Mouse (Mus musculus): ENCODE data around the gene Tnrc6c. TPM values are rescaled to one million over a fixed set of nuclear protein-coding genes. Genes with fewer than 3 reads are reported as not detected.

The Tnrc6c gene
- polyA plus RNA-seq, 1 experiment from 2014 or later: 13.1 TPM

GRCm38 (mm10) chr11:117674531-117674930 is 20.4 kb downstream of the Tnrc6c start:
- Histone ChIP-seq H3K27ac (no peak overlapping the region), H3K4me3 (ENCODE audit: inconsistent target) (no peak overlapping the region), H3K36me3 (ENCODE audit: inconsistent target) (no peaks in the 10 kb centered on the region), H3K79me2 (ENCODE audit: inconsistent target) (peaks cover 100% of the 10 kb centered on the region)
- WGBS (ENCODE audit: missing documents): 100% methylated on average over 1 of the region's 1 CpGs

- Histone ChIP-seq H3K79me2 (ENCODE audit: inconsistent target) (peaks cover 100% of the 10 kb centered on the region), H3K27ac (no peak overlapping the region), H3K4me3 (ENCODE audit: inconsistent target) (no peak overlapping the region), H3K36me3 (ENCODE audit: inconsistent target) (no peaks in the 10 kb centered on the region)
- WGBS (ENCODE audit: missing documents): 45% methylated on average over 2 of the region's 2 CpGs
Observed at GRCm38 (mm10) chr11:117676649-117677048, 22.6 kb downstream of the Tnrc6c start.

GRCm38 (mm10) chr11:117677111-117677510 is 23.0 kb downstream of the Tnrc6c start:
- Histone ChIP-seq H3K27ac (no peak overlapping the region), H3K4me3 (ENCODE audit: inconsistent target) (no peak overlapping the region), H3K36me3 (ENCODE audit: inconsistent target) (no peaks in the 10 kb centered on the region), H3K79me2 (ENCODE audit: inconsistent target) (peaks cover 100% of the 10 kb centered on the region)
- WGBS (ENCODE audit: missing documents): 79% methylated on average over 3 of the region's 3 CpGs

GRCm38 (mm10) chr11:117677594-117677993 is 23.5 kb downstream of the Tnrc6c start:
- Histone ChIP-seq H3K27ac (no peak overlapping the region), H3K36me3 (ENCODE audit: inconsistent target) (no peaks in the 10 kb centered on the region), H3K79me2 (ENCODE audit: inconsistent target) (peaks cover 100% of the 10 kb centered on the region), H3K4me3 (ENCODE audit: inconsistent target) (no peak overlapping the region)
- WGBS (ENCODE audit: missing documents): 91% methylated on average over 3 of the region's 3 CpGs

GRCm38 (mm10) chr11:117678155-117678554 is 24.1 kb downstream of the Tnrc6c start:
- Histone ChIP-seq H3K27ac (no peak overlapping the region), H3K79me2 (ENCODE audit: inconsistent target) (peaks cover 100% of the 10 kb centered on the region), H3K4me3 (ENCODE audit: inconsistent target) (no peak overlapping the region), H3K36me3 (ENCODE audit: inconsistent target) (no peaks in the 10 kb centered on the region)
- 86% methylated on average over 4 of the region's 4 CpGs for WGBS (ENCODE audit: missing documents)

GRCm38 (mm10) chr11:117678740-117679139 is 24.7 kb downstream of the Tnrc6c start:
- WGBS (ENCODE audit: missing documents): 35% methylated on average over 2 of the region's 2 CpGs
- Histone ChIP-seq H3K36me3 (ENCODE audit: inconsistent target) (no peaks in the 10 kb centered on the region), H3K27ac (no peak overlapping the region), H3K4me3 (ENCODE audit: inconsistent target) (no peak overlapping the region), H3K79me2 (ENCODE audit: inconsistent target) (peaks cover 100% of the 10 kb centered on the region)

- no peak overlapping the region for H3K4me3 ChIP-seq (ENCODE audit: inconsistent target)
- H3K36me3 ChIP-seq (ENCODE audit: inconsistent target): no peaks in the 10 kb centered on the region
- 90% methylated on average over 5 of the region's 5 CpGs for WGBS (ENCODE audit: missing documents)
- H3K27ac ChIP-seq: no peak overlapping the region
- H3K79me2 ChIP-seq (ENCODE audit: inconsistent target): peaks cover 99% of the 10 kb centered on the region
Observed at GRCm38 (mm10) chr11:117684640-117685039, 30.6 kb downstream of the Tnrc6c start.

GRCm38 (mm10) chr11:117685461-117685860 is 31.4 kb downstream of the Tnrc6c start:
- WGBS (ENCODE audit: missing documents): 33% methylated on average over 3 of the region's 3 CpGs
- no peaks in the 10 kb centered on the region for H3K36me3 ChIP-seq (ENCODE audit: inconsistent target)
- no peak overlapping the region for H3K4me3 ChIP-seq (ENCODE audit: inconsistent target)
- peaks cover 99% of the 10 kb centered on the region for H3K79me2 ChIP-seq (ENCODE audit: inconsistent target)
- H3K27ac ChIP-seq: no peak overlapping the region

GRCm38 (mm10) chr11:117686021-117686420 is 31.9 kb downstream of the Tnrc6c start:
- no peaks in the 10 kb centered on the region for H3K36me3 ChIP-seq (ENCODE audit: inconsistent target)
- H3K4me3 ChIP-seq (ENCODE audit: inconsistent target): no peak overlapping the region
- WGBS (ENCODE audit: missing documents): 59% methylated on average over 8 of the region's 8 CpGs
- H3K79me2 ChIP-seq (ENCODE audit: inconsistent target): peaks cover 99% of the 10 kb centered on the region
- H3K27ac ChIP-seq: no peak overlapping the region

- Histone ChIP-seq H3K27ac (no peak overlapping the region), H3K79me2 (ENCODE audit: inconsistent target) (peaks cover 99% of the 10 kb centered on the region), H3K36me3 (ENCODE audit: inconsistent target) (no peaks in the 10 kb centered on the region), H3K4me3 (ENCODE audit: inconsistent target) (no peak overlapping the region)
- 86% methylated on average over 2 of the region's 2 CpGs for WGBS (ENCODE audit: missing documents)
Observed at GRCm38 (mm10) chr11:117688603-117689002, 34.5 kb downstream of the Tnrc6c start.

GRCm38 (mm10) chr11:117691311-117691710 is 37.2 kb downstream of the Tnrc6c start:
- Histone ChIP-seq H3K4me3 (ENCODE audit: inconsistent target) (no peak overlapping the region), H3K36me3 (ENCODE audit: inconsistent target) (no peaks in the 10 kb centered on the region), H3K79me2 (ENCODE audit: inconsistent target) (peaks cover 99% of the 10 kb centered on the region), H3K27ac (no peak overlapping the region)

GRCm38 (mm10) chr11:117694050-117694449 is 40.0 kb downstream of the Tnrc6c start:
- H3K36me3 ChIP-seq (ENCODE audit: inconsistent target): no peaks in the 10 kb centered on the region
- no peak overlapping the region for H3K27ac ChIP-seq
- peaks cover 99% of the 10 kb centered on the region; the same call in 1 of the 2 replicates for H3K79me2 ChIP-seq (ENCODE audit: inconsistent target)
- whole genome bisulfite sequencing (ENCODE audit: missing documents): 33% methylated on average over 5 of the region's 5 CpGs
- no peak overlapping the region for H3K4me3 ChIP-seq (ENCODE audit: inconsistent target)

GRCm38 (mm10) chr11:117696585-117696984 is 42.5 kb downstream of the Tnrc6c start:
- no peak overlapping the region for H3K27ac ChIP-seq
- 20% methylated on average over 5 of the region's 6 CpGs for whole genome bisulfite sequencing (ENCODE audit: missing documents)
- no peak overlapping the region for H3K4me3 ChIP-seq (ENCODE audit: inconsistent target)
- H3K79me2 ChIP-seq (ENCODE audit: inconsistent target): peaks cover 89% of the 10 kb centered on the region; the same call in 1 of the 2 replicates
- no peaks in the 10 kb centered on the region for H3K36me3 ChIP-seq (ENCODE audit: inconsistent target)

GRCm38 (mm10) chr11:117700871-117701270 is 46.8 kb downstream of the Tnrc6c start:
- no peak overlapping the region for H3K27ac ChIP-seq
- H3K4me3 ChIP-seq (ENCODE audit: inconsistent target): no peak overlapping the region
- 100% methylated on average over 4 of the region's 4 CpGs for WGBS (ENCODE audit: missing documents)
- H3K79me2 ChIP-seq (ENCODE audit: inconsistent target): peaks cover 60% of the 10 kb centered on the region; the same call in 1 of the 2 replicates
- H3K36me3 ChIP-seq (ENCODE audit: inconsistent target): no peaks in the 10 kb centered on the region; the same call in 1 of the 2 replicates

GRCm38 (mm10) chr11:117706267-117706666 is 52.2 kb downstream of the Tnrc6c start:
- H3K27ac ChIP-seq: no peak overlapping the region
- H3K36me3 ChIP-seq (ENCODE audit: inconsistent target): no peaks in the 10 kb centered on the region; the same call in 1 of the 2 replicates
- peaks cover 21% of the 10 kb centered on the region; the same call in 1 of the 2 replicates for H3K79me2 ChIP-seq (ENCODE audit: inconsistent target)
- H3K4me3 ChIP-seq (ENCODE audit: inconsistent target): no peak overlapping the region
- 88% methylated on average over 2 of the region's 2 CpGs for WGBS (ENCODE audit: missing documents)

GRCm38 (mm10) chr11:117707238-117707637 is 53.1 kb downstream of the Tnrc6c start:
- Histone ChIP-seq H3K27ac (peak overlapping the region; percentile 10; the same call in 1 of the 2 replicates), H3K4me3 (ENCODE audit: inconsistent target) (no peak overlapping the region), H3K79me2 (ENCODE audit: inconsistent target) (peaks cover 21% of the 10 kb centered on the region; the same call in 1 of the 2 replicates), H3K36me3 (ENCODE audit: inconsistent target) (no peaks in the 10 kb centered on the region; the same call in 1 of the 2 replicates)
- WGBS (ENCODE audit: missing documents): 94% methylated on average over 1 of the region's 2 CpGs
